17 mouse cellular contexts compared by ENCODE assay signal in the genomic region with DNA sequence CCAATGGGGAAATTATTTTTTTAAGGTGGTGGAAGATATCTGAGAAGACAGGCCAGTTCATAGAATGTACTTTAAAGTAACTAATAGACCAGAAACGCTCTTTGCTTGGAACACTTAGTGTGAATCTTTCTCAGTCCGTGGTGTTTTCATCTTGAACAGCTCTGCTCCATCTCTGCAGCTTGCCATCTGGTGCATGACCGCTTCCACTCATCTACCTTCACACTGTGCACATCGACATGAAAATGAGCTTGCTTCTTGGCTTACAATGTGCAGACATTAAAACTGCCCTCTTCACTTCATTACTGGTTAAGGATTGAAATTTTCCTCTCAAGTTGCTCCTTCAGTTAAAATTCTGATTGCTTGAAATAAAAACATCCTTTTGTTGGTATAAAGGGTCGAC.
DNase-seq lines count a peak whose midpoint lies in the region; TF ChIP-seq lines count a peak whose summit lies in the region.
"Had no signal": no experiment of that assay in that cellular context is flagged by ENCODE, and none has a peak within 500 bp of the region (broad histone marks: within the 10 kb centered on the region; RNA-seq: fewer than 3 reads in every experiment).

No protein-coding gene starts in this region.

- no peak overlapping the region for H3K4me3 ChIP-seq in left cerebral cortex, adult 2 months
- H3K4me3 ChIP-seq: embryonic facial prominence, embryonic 10.5 days; embryonic facial prominence, embryonic 12.5 days; forebrain, embryonic 13.5 days; forebrain, embryonic 15.5 days had no signal

- peak; percentile 3 to 4 for DNase-seq in cerebellum, postnatal 14 days
- DNase-seq in cerebellum, adult 9-10 months = no peak
- no peak for DNase-seq in left cerebral cortex, adult 2 months (ENCODE audit: extremely low spot score in 1 of 2, low spot score in 2 of 2)
- DNase-seq in left cerebral cortex, adult 9 months (ENCODE audit: low spot score in 2 of 2) = no peak
- DNase-seq in brain, adult 2 months (ENCODE audit: low read depth, low spot score) = peak; percentile 48
- no peak for DNase-seq in ovary, postnatal 14 days (ENCODE audit: low spot score)
- DNase-seq: adrenal gland, adult 2 months; adrenal gland, postnatal 10 days; adrenal gland, postnatal 25 days; cerebellum, adult 18-20 months; cerebellum, adult 8-10 months; cerebellum, postnatal 25 days; forebrain, postnatal 0 days had no signal

- peak overlapping the region; percentile 4; the same call in 1 of the 2 replicates for H3K27ac ChIP-seq in left cerebral cortex, adult 2 months
- H3K27ac ChIP-seq: embryonic facial prominence, embryonic 10.5 days; embryonic facial prominence, embryonic 12.5 days; forebrain, embryonic 13.5 days; forebrain, embryonic 15.5 days had no signal

- intact Hi-C loops in left cerebral cortex, adult 2 months (cut with DNase I) = no loop called here

- TF ChIP-seq CTCF in left cerebral cortex, adult 2 months (IDR thresholded peaks at IDR 0.05) = no peak

Comparison
In these comparisons a context has a peak if more than half of its experiments do, and no peak if none do; other contexts are left out.
1. DNase-seq: peak in cerebellum, postnatal 14 days (2 of 2) and brain, adult 2 months (single experiment); none in cerebellum, adult 9-10 months (single experiment), left cerebral cortex, adult 2 months (0 of 2), left cerebral cortex, adult 9 months (0 of 2) and ovary, postnatal 14 days (single experiment).